ENCODE assay signal across 15 mouse cellular contexts in the genomic region with DNA sequence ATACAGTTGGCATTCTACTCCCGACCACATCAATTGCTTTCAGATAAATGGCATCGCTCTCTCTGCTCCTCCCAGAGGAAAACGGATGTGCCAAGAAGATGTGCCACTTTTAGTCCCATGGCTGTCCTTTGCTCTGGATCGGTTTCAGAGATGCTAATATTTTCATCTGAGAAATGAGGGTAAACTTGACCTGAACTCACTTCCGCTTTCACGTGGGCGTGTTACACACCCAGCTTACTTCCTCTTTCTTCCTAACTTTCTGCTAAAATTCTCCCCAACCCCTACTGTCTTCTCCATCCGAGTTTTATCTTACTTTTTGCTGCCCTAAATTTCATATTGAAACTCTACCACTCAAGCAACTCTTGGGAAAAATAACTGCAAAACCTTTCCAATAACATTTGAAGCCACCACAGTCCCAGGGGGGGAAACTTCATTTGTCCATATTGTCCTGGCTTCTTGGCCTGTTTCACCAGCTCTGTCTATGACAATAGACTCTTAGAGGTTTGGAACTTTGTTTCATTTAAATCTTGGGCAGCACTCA. TPM values are rescaled to one million over a fixed set of nuclear protein-coding genes. Genes with fewer than 3 reads are reported as not detected.
DNase-seq lines count a peak whose midpoint lies in the region; ATAC-seq lines count a peak whose summit lies in the region.
"Had no signal": no experiment of that assay in that cellular context is flagged by ENCODE, and none has a peak within 500 bp of the region (broad histone marks: within the 10 kb centered on the region; RNA-seq: fewer than 3 reads in every experiment).

No protein-coding gene starts in this region.

- no peaks in the 10 kb centered on the region for H3K27me3 ChIP-seq in splenic B cell, adult 2 months (ENCODE audit: control insufficient read depth, insufficient read depth, low read length, poor library complexity, severe bottlenecking)
- H3K27me3 ChIP-seq: neural tube, embryonic 15.5 days had no signal

- no peaks in the 10 kb centered on the region for H3K36me3 ChIP-seq in splenic B cell, adult 2 months (ENCODE audit: control insufficient read depth, insufficient read depth, low read length, poor library complexity, severe bottlenecking)
- H3K36me3 ChIP-seq: embryonic facial prominence, embryonic 10.5 days; neural tube, embryonic 15.5 days had no signal

- peak; percentile 39 for DNase-seq in lung, postnatal 25 days (ENCODE audit: low spot score)
- DNase-seq in lung, postnatal 14 days: no peak
- DNase-seq in splenic B cell, adult 2 months (ENCODE audit: low read depth, low spot score): peak; percentile 77
- no peak for DNase-seq in right cerebral cortex, postnatal 10 days (ENCODE audit: low spot score in 2 of 2)
- no peak for DNase-seq in cerebellum, postnatal 14 days
- DNase-seq: cerebellum, adult 2 months; heart, postnatal 10 days; kidney, postnatal 4 days; liver; lung, postnatal 10 days; right cerebral cortex, postnatal 25 days had no signal

- ATAC-seq in CD4-positive, CD25-positive, alpha-beta regulatory T cell, adult 4 months: peak; percentile 66
- peak; percentile 96 for ATAC-seq in granulocyte monocyte progenitor cell, adult 5-6 weeks (replicated peaks; ENCODE audit: poor library complexity, severe bottlenecking)

RNA-seq across cellular contexts. Expression of a gene that starts 20.9 kb away (rescaled TPM):
- polyA plus RNA-seq in CD4-positive, CD25-positive, alpha-beta regulatory T cell, adult 4 months (2017; shearing (Covaris generic)): 100 to 1,000 TPM; 128 to 172 TPM
- 30.2 and 57.5 TPM in 2 replicates for total RNA-seq in granulocyte monocyte progenitor cell, adult 5-6 weeks (2014; fragmentation: Nextera tagmentation)
- 39.5 and 43.3 TPM in 2 replicates for total RNA-seq in granulocyte monocyte progenitor cell, adult 5-6 weeks (2017)

Comparison
In these comparisons a context has a peak if more than half of its experiments do, and no peak if none do; other contexts are left out.
1. DNase-seq: peak in lung, postnatal 25 days (single experiment) and splenic B cell, adult 2 months (single experiment); none in lung, postnatal 14 days (single experiment), right cerebral cortex, postnatal 10 days (0 of 2) and cerebellum, postnatal 14 days (0 of 2).